Mouse (Mus musculus) olfactory bulb, adult 2 months (tissue): ENCODE results near the gene Mcu. TPM values are rescaled to one million over a fixed set of nuclear protein-coding genes. Genes with fewer than 3 reads are reported as not detected.

Experiments
- H3K27ac ChIP-seq: fragments of 200-500 bp; 2 replicates; pipeline ENCODE4 v1.5.1; 2012; ENCODE audit warnings: low read depth, low read length; ENCODE audit not compliant: insufficient read depth
- H3K4me1 ChIP-seq: fragments of 200-500 bp; 2 replicates; pipeline ENCODE4 v1.6.1; 2012; ENCODE audit warnings: low read length; ENCODE audit not compliant: control insufficient read depth, insufficient read depth
- H3K4me3 ChIP-seq: fragments of 200-500 bp; 2 replicates; pipeline ENCODE4 v1.5.1; 2012; ENCODE audit warnings: mild to moderate bottlenecking, low read depth, low read length, moderate library complexity; ENCODE audit not compliant: insufficient read depth
- CTCF ChIP-seq: fragments of 200-500 bp; IDR thresholded peaks from 2 replicates; pipeline ENCODE4 v1.5.1; 2012; ENCODE audit warnings: low read depth, mild to moderate bottlenecking, low read length, moderate library complexity; ENCODE audit not compliant: insufficient read depth
- POLR2A ChIP-seq: fragments of 200-500 bp; IDR thresholded peaks from 2 replicates; pipeline ENCODE4 v1.6.1; 2012; ENCODE audit warnings: mild to moderate bottlenecking, low read depth, low read length, moderate library complexity; ENCODE audit not compliant: insufficient read depth
- WGBS: fragments of 180-500 bp; shearing (Covaris S2); methylation state at CpG from one replicate; pipeline ENCODE4 v1.1.7; 2018; 5-methylcytosine and 5-hydroxymethylcytosine counted together
- polyA plus RNA-seq: library from polyadenylated mRNA; stranded (reverse); fragments of >200 nt; gene quantifications from 2 replicates; pipeline ENCODE4 v1.2.4, GENCODE M21; 2012; ENCODE audit warnings: low replicate concordance; ENCODE audit not compliant: missing spikeins, insufficient read depth, insufficient read length

The Mcu gene
- polyA plus RNA-seq, 1 experiment, result not detected

- whole genome bisulfite sequencing, result 41% methylated on average over 31 of the region's 31 CpGs
- Histone ChIP-seq H3K4me3 (peak overlapping the region; percentile 22), H3K4me1 (peaks cover 15% of the 10 kb centered on the region), H3K27ac (no peak overlapping the region)
- no peak for TF ChIP-seq POLR2A
- TF ChIP-seq CTCF, result no peak
These were observed 112.9 kb downstream of the Mcu start for GRCm38 (mm10) chr10:59503433-59504210.

DNA sequence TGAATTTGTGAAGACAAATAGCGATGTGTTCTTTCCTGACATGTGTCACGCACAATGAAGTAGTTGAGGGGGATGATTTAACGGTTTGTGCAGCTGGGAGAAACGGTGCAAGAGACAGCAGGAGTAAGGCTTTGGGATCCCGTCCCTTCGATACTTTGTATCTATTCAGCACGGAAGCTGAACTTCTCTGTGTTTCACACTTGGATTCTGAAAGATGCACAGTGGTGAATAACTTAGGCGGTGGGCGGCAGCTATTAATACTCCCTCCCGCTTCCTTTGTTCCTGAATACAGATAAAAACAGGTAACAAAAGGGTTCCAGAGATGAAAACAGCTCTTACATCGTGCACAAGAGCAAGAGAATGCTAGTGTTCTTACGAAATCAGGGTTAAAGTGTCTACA, 114.1 kb downstream of the Mcu start:
- 42% methylated on average over 12 of the region's 12 CpGs for WGBS
- Histone ChIP-seq H3K27ac (peak overlapping the region; percentile 9), H3K4me1 (peaks cover 16% of the 10 kb centered on the region), H3K4me3 (no peak overlapping the region)
- TF ChIP-seq CTCF (no peak), POLR2A (no peak)

DNA sequence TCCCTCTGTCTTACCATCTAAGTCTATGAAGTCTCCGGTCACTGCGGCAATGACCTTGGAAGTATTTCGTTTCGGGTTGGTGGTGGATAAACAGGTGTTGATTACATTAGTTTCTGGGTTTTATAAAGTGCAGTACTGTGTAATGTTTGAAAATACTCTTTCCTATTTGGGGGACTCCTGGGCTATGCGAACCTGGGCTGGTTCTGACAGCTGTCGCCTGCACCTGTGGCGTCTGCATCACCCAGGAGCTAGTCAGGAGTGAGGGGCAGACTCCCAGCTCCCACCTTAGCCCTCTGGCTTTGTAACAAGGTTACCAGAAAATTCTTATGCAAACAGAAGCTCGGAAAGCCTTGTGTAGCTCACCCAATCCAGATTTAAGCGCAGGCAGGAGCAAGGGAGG, 114.7 kb downstream of the Mcu start:
- 95% methylated on average over 9 of the region's 9 CpGs for WGBS
- H3K4me1 ChIP-seq, result peaks cover 16% of the 10 kb centered on the region
- TF ChIP-seq POLR2A, result no peak
- no peak for TF ChIP-seq CTCF
- peak overlapping the region; percentile 9; the same call in 1 of the 2 replicates for H3K27ac ChIP-seq
- no peak overlapping the region for H3K4me3 ChIP-seq

- Histone ChIP-seq H3K4me3 (no peak overlapping the region), H3K4me1 (peaks cover 16% of the 10 kb centered on the region), H3K27ac (no peak overlapping the region)
- WGBS, result over 99% methylated on average over 3 of the region's 3 CpGs
- TF ChIP-seq POLR2A (no peak), CTCF (no peak)
These were observed 116.3 kb downstream of the Mcu start for GRCm38 (mm10) chr10:59500225-59500624.

- TF ChIP-seq POLR2A (no peak), CTCF (no peak)
- 86% methylated on average over 11 of the region's 11 CpGs for WGBS
- no peak overlapping the region for H3K27ac ChIP-seq
These were observed 119.5 kb downstream of the Mcu start for GRCm38 (mm10) chr10:59497019-59497418.

DNA sequence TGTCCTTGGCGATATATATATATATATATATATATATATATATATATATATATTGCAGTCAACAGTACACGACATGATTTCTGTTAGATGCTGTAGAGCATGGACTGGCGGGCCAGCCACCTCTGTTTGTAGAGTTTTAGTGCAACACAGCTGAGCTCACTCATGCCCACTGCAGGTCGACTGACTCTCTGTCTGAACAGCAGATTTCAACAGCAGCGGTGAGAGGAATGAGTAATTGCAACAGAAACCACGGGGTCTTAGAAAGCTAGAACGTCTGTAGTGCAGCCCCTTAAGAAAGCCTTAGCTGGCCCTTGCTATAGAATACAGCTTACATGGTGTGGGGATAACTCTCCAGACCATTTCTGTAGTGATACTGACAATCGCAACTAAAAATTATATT, 121.6 kb downstream of the Mcu start:
- Histone ChIP-seq H3K27ac (no peak overlapping the region), H3K4me1 (peaks cover 4% of the 10 kb centered on the region; the same call in 1 of the 2 replicates), H3K4me3 (no peak overlapping the region)
- WGBS, result 77% methylated on average over 8 of the region's 8 CpGs
- TF ChIP-seq POLR2A (no peak), CTCF (no peak)

More at GRCm38 (mm10) chr10:59497019-59497418, 119.5 kb downstream of the Mcu start:
- H3K4me1 ChIP-seq, result peaks cover 7% of the 10 kb centered on the region
- no peak overlapping the region for H3K4me3 ChIP-seq

GRCm38 (mm10) chr10:59494044-59494443, 122.4 kb downstream of the Mcu start:
- no peak overlapping the region for H3K27ac ChIP-seq
- no peak overlapping the region for H3K4me3 ChIP-seq
- TF ChIP-seq CTCF, result 0 out of 2 replicates have a peak, but pooled peaks have one; percentile 28
- TF ChIP-seq POLR2A, result no peak
- H3K4me1 ChIP-seq, result peaks cover 4% of the 10 kb centered on the region; the same call in 1 of the 2 replicates
- 47% methylated on average over 2 of the region's 2 CpGs for WGBS

DNA sequence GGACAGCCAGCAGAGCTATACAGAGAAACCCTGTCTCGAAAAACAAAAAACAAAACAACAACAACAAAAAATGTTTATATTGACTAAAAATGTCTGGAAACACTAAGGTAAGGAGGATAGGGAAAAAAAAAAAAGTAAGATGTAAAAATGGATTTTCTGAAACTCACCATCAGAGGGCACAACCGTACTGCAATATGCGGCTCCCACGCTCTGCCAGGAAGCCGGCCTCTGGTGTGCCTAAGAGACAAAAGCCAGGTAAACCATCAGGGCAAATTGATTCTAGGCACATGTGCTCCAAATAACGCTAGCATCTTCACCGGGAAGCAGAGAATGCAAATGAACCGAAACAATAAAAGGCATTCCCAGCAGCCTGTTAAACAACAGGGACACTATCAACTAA, 125.6 kb downstream of the Mcu start:
- 53% methylated on average over 8 of the region's 8 CpGs for WGBS
- TF ChIP-seq CTCF (peak; percentile 35; the same call in 1 of the 2 replicates), POLR2A (no peak)
- Histone ChIP-seq H3K27ac (no peak overlapping the region), H3K4me1 (no peaks in the 10 kb centered on the region), H3K4me3 (no peak overlapping the region)

GRCm38 (mm10) chr10:59489411-59489810, 127.1 kb downstream of the Mcu start:
- WGBS, result 42% methylated on average over 1 of the region's 1 CpGs
- no peaks in the 10 kb centered on the region for H3K4me1 ChIP-seq
- TF ChIP-seq POLR2A (no peak), CTCF (no peak)

DNA sequence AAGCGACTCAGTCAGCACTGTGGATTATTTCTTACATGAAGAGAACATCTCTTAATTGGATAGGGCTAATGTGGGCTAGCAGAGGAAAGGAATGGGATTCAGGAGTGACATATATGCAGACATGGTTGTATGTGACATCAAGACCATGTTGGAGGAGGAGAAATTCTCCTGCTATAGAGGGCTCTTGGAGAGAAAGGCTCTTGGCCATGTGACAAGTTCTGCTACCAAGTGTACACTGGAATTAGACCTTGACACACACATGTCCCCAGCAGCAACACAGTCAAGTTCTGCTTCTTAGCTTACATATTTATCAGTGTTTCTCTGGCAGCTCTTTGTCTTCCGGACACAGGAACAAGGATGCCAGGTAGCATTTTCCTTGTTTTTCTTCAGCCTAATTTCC, 129.1 kb downstream of the Mcu start:
- H3K4me1 ChIP-seq, result no peaks in the 10 kb centered on the region
- H3K27ac ChIP-seq, result no peak overlapping the region
- H3K4me3 ChIP-seq, result no peak overlapping the region
- TF ChIP-seq CTCF (no peak), POLR2A (no peak)
- WGBS, result 98% methylated on average over 2 of the region's 2 CpGs

More at GRCm38 (mm10) chr10:59489411-59489810, 127.1 kb downstream of the Mcu start:
- no peak overlapping the region for H3K4me3 ChIP-seq
- H3K27ac ChIP-seq, result no peak overlapping the region
